Mouse (Mus musculus): ENCODE results near the gene Hectd2. TPM values are rescaled to one million over a fixed set of nuclear protein-coding genes. Genes with fewer than 3 reads are reported as not detected.

Hectd2 gene
- total RNA-seq, 2 experiments from 2014 or later: 5.5 to 6.8 TPM

DNA sequence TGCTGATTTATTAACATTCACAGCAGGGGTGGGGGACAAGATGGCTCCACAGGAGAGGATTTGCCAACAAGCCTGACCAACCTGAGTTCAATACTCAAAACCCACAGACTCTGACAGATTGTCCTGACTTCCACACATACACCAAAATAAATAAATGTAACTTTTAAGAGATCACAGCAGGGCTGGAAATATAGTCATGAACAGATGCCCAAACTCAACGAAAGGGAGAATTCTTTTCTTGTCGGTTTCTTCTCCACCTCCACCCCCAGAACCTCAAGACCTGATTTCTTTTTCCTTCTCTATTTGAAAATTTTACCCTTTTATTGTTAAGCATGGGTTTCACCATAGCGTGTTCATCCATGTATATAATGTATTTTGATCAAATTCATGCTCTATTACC, 82.8 kb downstream of the Hectd2 start:
- no peak for DNase-seq
- TF ChIP-seq CTCF (IDR thresholded peaks at IDR 0.05): no peak
- intact Hi-C loops (cut with DNase I): no loop called here
- Histone ChIP-seq H3K27ac (no peak overlapping the region), H3K4me3 (no peak overlapping the region)

DNA sequence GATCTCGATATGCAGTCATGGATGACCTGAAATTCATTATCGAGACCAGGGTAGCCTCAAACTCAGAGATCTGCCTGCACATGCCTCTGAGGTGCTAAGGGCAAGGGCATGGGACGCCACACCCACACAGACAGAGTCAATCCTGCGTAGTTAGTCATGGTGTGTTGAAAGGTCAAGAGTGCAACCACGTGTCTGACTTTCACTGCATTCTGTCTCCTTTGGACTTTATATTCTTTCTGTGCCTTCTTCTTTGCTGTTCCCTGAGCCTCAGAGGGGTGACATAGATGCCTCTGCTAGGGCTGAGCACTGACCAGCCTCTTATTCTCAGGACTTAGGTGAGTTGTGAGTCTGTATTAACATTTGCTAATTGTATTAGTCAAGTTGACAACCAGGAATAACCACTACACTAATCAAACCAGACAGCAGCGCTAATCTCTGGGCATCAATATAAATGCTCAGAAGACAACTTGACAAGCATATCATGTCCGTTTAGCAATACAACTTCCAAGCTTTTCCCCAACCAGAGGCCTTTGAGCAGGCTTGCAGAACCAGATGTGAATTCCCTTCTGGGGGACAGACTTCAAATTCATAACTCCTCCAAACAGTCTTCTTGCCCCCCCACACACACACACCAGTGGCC, 83.6 kb downstream of the Hectd2 start:
- H3K4me3 ChIP-seq: no peak overlapping the region

DNA sequence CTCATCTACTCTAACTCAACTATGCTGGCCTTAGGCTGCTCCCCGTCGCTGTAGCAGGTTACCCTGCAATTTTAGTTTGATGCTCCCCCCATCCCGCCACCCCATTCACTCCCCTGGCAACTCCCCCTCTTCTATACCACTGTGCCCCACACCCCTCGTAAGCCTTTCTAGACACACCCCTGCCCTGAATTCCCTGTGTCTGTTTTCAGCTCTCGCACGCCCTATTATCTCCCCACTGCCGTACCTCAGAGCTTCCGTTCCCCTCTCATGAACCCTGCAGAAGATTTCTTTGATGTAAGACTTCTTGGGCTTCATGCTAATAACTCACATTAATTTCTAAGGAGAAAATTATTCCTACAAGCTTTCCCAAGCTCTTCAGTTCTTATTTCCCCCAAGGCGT, 84.6 kb downstream of the Hectd2 start:
- intact Hi-C loops (cut with DNase I): no loop called here
- no peak for TF ChIP-seq CTCF (IDR thresholded peaks at IDR 0.05)
- DNase-seq: no peak
- H3K27ac ChIP-seq: no peak overlapping the region
- H3K4me3 ChIP-seq: no peak overlapping the region

More for the DNA sequence above, 83.6 kb downstream of the Hectd2 start:
- DNase-seq: no peak
- H3K27ac ChIP-seq: no peak overlapping the region
- intact Hi-C loops (cut with DNase I): no loop called here
- TF ChIP-seq CTCF (IDR thresholded peaks at IDR 0.05): no peak

DNA sequence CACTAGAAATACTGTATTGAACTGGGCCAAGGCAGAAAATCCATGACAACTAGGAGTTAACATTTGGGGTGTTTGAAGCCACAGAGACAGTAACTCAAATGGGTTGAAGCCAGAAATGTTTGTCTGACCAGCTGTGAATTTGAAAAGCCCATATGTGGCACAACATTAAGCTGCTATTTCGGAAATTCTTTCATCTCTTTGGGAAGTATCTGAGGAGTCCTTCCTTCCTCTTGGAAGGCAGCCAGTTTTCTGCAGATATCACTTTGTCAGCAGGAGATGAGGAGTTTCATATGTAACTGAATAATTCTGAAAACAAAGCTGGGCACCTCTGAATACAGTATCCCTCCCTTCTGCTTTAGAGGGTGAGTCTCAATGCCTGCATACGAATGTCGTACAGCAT, 86.7 kb downstream of the Hectd2 start:
- no peak overlapping the region for H3K27ac ChIP-seq
- no peak for TF ChIP-seq CTCF (IDR thresholded peaks at IDR 0.05)
- H3K4me3 ChIP-seq: no peak overlapping the region
- intact Hi-C loops (cut with DNase I): no loop called here
- no peak for DNase-seq

GRCm38 (mm10) chr19:36645308-36645889, 91.0 kb downstream of the Hectd2 start:
- Histone ChIP-seq H3K27ac (no peak overlapping the region), H3K4me3 (no peak overlapping the region)
- no peak for DNase-seq
- TF ChIP-seq CTCF (IDR thresholded peaks at IDR 0.05): no peak
- intact Hi-C loops (cut with DNase I): no loop called here

DNA sequence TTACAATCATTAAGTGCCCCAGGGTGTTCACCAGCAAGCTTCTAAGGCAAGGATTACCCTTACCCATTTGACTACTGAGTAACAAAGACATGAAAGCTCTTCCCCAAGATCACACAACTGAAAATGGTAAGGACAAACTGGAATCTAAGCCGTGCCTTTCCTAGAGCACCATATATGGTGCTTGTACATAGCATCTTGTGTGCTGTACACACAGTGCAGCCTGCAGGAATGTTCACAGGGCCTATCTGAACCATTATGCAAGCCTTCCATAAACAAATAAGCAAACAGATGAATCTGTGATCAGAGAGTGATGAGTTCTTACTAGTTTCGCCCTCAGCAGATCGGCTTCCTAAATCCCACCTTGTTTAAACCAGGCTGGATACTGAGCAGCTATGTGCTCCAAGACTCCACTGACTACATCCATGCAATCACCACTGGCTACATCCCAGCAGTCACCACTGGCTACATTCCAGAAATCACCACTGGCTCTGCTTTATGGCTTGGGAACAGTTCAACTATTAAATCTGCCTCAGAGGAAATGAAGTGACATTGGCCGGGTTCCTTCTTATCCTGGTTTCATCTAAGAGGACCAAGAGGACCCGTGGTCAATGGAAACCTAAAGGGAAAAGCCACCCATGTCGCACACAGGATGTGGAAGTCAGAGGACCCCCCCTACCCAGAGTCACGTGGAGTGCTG, 91.8 kb downstream of the Hectd2 start:
- DNase-seq: no peak
- intact Hi-C loops (cut with DNase I): no loop called here
- Histone ChIP-seq H3K27ac (no peak overlapping the region), H3K4me3 (no peak overlapping the region)
- no peak for TF ChIP-seq CTCF (IDR thresholded peaks at IDR 0.05)

GRCm38 (mm10) chr19:36652686-36653085, 98.2 kb downstream of the Hectd2 start:
- TF ChIP-seq CTCF (IDR thresholded peaks at IDR 0.05): no peak
- H3K4me3 ChIP-seq: no peak overlapping the region
- H3K27ac ChIP-seq: no peak overlapping the region
- intact Hi-C loops (cut with DNase I): no loop called here
- DNase-seq: no peak

DNA sequence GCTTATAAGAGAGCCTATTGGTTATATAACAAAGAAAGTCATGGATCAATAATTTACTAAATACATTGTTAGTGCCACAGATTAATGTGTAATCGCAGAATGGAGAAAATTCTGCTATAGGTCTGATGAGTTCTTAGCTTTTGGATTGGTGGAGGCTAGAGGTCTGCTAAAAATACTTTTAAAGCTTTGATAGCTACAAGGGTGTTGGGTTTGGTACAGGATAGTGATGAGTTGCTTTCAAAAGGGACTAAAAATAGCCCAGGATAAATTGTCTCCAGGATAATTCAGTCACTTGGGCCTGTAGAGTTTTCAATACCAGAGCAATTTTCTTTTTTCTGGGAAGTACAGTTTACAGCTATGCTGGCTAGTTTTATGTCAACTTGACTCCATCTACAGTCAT, 108.3 kb downstream of the Hectd2 start:
- peak overlapping the region; percentile 68 for H3K27ac ChIP-seq
- intact Hi-C loops (cut with DNase I): no loop called here
- no peak for DNase-seq
- H3K4me3 ChIP-seq: no peak overlapping the region
- TF ChIP-seq CTCF (IDR thresholded peaks at IDR 0.05): no peak

- intact Hi-C loops (cut with DNase I): no loop called here
- no peak for TF ChIP-seq CTCF (IDR thresholded peaks at IDR 0.05)
- H3K27ac ChIP-seq: no peak overlapping the region; the same call in 1 of the 2 replicates
- no peak for DNase-seq
- no peak overlapping the region for H3K4me3 ChIP-seq
These were observed 109.5 kb downstream of the Hectd2 start for GRCm38 (mm10) chr19:36663918-36664317.

GRCm38 (mm10) chr19:36664417-36664816, 110.0 kb downstream of the Hectd2 start:
- H3K27ac ChIP-seq: no peak overlapping the region
- H3K4me3 ChIP-seq: no peak overlapping the region
- intact Hi-C loops (cut with DNase I): no loop called here
- TF ChIP-seq CTCF (IDR thresholded peaks at IDR 0.05): no peak
- DNase-seq: no peak

GRCm38 (mm10) chr19:36665206-36665605, 110.8 kb downstream of the Hectd2 start:
- no peak for DNase-seq
- no peak overlapping the region for H3K4me3 ChIP-seq
- TF ChIP-seq CTCF (IDR thresholded peaks at IDR 0.05): no peak
- no peak overlapping the region for H3K27ac ChIP-seq
- intact Hi-C loops (cut with DNase I): no loop called here

DNA sequence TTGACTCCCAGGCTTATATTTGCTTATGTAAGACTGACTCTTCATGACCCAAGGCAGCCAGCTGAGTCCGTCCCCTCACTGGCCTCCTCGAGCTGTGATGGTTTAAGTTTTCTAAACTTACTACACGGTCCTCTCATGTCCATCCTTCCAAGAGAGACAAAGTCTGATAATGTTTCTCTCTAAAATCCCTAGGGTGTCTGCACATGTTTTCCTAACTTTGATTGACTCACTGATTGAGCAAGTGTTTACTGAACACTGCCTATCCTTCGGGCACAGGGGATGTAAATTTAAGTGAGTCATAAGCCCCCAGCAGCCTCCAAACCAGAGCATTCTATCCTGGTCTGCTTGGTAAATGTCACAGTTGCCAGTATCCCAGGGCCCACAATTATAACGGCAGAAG, 111.2 kb downstream of the Hectd2 start:
- no peak overlapping the region for H3K4me3 ChIP-seq
- intact Hi-C loops (cut with DNase I): no loop called here
- TF ChIP-seq CTCF (IDR thresholded peaks at IDR 0.05): no peak
- no peak overlapping the region for H3K27ac ChIP-seq
- no peak for DNase-seq

- H3K27ac ChIP-seq: no peak overlapping the region
- TF ChIP-seq CTCF (IDR thresholded peaks at IDR 0.05): no peak
- H3K4me3 ChIP-seq: no peak overlapping the region
- no peak for DNase-seq
- intact Hi-C loops (cut with DNase I): no loop called here
These were observed 112.0 kb downstream of the Hectd2 start for GRCm38 (mm10) chr19:36666471-36666870.

All from gastrocnemius, adult 2 months (tissue).